Mouse (Mus musculus) thymus, adult 2 months (tissue): Measurements from ENCODE around the gene Mgat3. TPM values are rescaled to one million over a fixed set of nuclear protein-coding genes. Genes with fewer than 3 reads are reported as not detected.

Experiments used
- DNase-seq: peaks from one replicate; pipeline ENCODE4 v3.0.0; 2021
- H3K27ac ChIP-seq: fragments of 200-500 bp; 2 replicates; pipeline ENCODE4 v1.5.1; 2012; ENCODE audit warnings: low read length, control low read depth; ENCODE audit not compliant: control insufficient read depth, insufficient read depth
- H3K27me3 ChIP-seq: fragments of 200-500 bp; 2 replicates; pipeline ENCODE4 v1.6.1; 2012; ENCODE audit warnings: mild to moderate bottlenecking, low read length, moderate library complexity, mixed read lengths; ENCODE audit not compliant: control insufficient read depth, insufficient read depth
- H3K36me3 ChIP-seq: fragments of 200-500 bp; 2 replicates; pipeline ENCODE4 v1.6.1; 2012; ENCODE audit warnings: mild to moderate bottlenecking, low read length, moderate library complexity; ENCODE audit not compliant: control insufficient read depth, insufficient read depth
- H3K4me1 ChIP-seq: fragments of 200-500 bp; replicated peaks from 2 replicates; pipeline ENCODE4 v1.6.1; 2012; ENCODE audit warnings: low read length; ENCODE audit not compliant: control insufficient read depth, insufficient read depth
- H3K4me3 ChIP-seq: fragments of 200-500 bp; 2 replicates; pipeline ENCODE4 v1.5.1; 2012; ENCODE audit warnings: mild to moderate bottlenecking, low read length, control low read depth, moderate library complexity; ENCODE audit not compliant: control insufficient read depth, insufficient read depth
- CTCF ChIP-seq: fragments of 200-500 bp; IDR thresholded peaks from 2 replicates; pipeline ENCODE4 v1.5.1; 2012; ENCODE audit warnings: mild to moderate bottlenecking, control low read depth, low read length, moderate library complexity, borderline replicate concordance; ENCODE audit not compliant: control insufficient read depth, poor library complexity, insufficient read depth; ENCODE audit errors: extremely low read depth
- POLR2A ChIP-seq: fragments of 200-500 bp; IDR thresholded peaks from 2 replicates; pipeline ENCODE4 v1.6.1; 2012; ENCODE audit warnings: mild to moderate bottlenecking, low read length, control low read depth, moderate library complexity; ENCODE audit not compliant: control insufficient read depth, poor library complexity, insufficient read depth; ENCODE audit errors: extremely low read depth
- WGBS: fragments of 180-500 bp; shearing (Covaris S2); methylation state at CpG from one replicate; pipeline ENCODE4 v1.1.7; 2018; 5-methylcytosine and 5-hydroxymethylcytosine counted together
- polyA plus RNA-seq: library from polyadenylated mRNA; depleted of rRNA; stranded (reverse); fragments of >200 nt; gene quantifications from 2 replicates; pipeline ENCODE4 v1.2.3, GENCODE M21; 2012

Mgat3 gene
- polyA plus RNA-seq, 1 experiment: 20.3 TPM

DNA sequence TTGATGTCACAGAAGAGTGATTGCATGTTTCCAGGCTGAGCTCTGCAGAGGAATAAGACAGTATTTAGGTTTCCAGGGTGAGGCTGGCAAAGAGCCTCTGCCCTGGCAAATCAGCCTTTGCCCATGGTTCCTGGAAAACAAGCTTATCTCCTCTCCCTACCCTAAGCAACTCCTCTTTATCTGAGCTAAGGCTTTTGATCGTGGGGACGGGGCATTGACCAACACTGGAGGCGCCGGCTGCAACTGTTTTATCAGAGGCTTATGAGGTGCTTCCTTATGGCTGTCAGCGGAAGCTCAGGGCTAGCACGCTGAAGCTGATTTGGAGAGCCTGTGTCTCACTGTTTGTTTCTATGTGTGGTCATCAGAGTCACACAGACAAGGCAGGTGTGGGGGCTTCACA, 77.1 kb downstream of the Mgat3 start:
- no peaks in the 10 kb centered on the region for H3K27me3 ChIP-seq
- no peak overlapping the region for H3K4me3 ChIP-seq
- H3K4me1 ChIP-seq: peaks cover 5% of the 10 kb centered on the region
- WGBS: over 99% methylated on average over 6 of the region's 6 CpGs
- H3K27ac ChIP-seq: no peak overlapping the region
- TF ChIP-seq CTCF: no peak
- TF ChIP-seq POLR2A: no peak
- peaks cover 51% of the 10 kb centered on the region for H3K36me3 ChIP-seq
- DNase-seq: no peak

- WGBS: 90% methylated on average over 2 of the region's 2 CpGs
- no peak for DNase-seq
Observed at GRCm38 (mm10) chr15:80253530-80253929, 80.0 kb downstream of the Mgat3 start.

DNA sequence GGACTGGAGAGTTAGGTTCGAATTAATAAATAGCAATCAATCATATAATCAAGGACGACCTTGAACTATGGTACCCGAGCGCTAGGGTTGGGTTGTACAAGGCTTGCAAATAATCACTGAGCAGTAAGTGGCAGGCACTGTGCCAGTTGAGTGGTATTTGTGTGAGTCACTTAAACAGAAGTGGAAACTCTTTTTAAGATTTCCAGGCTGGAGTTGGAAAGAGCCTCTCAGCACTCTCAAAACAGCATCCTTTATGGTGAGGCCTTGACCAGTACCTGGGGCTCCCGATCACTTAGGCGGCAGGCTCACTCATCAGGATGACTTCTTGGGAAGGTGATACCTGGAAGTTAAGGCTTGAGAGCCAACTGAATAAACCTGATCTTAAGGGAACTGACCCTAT, 80.7 kb downstream of the Mgat3 start:
- peaks cover 36% of the 10 kb centered on the region for H3K36me3 ChIP-seq
- WGBS: 80% methylated on average over 6 of the region's 6 CpGs
- no peak for DNase-seq
- TF ChIP-seq POLR2A: no peak
- no peak for TF ChIP-seq CTCF
- peak overlapping the region; percentile 74 for H3K27ac ChIP-seq
- peaks cover 17% of the 10 kb centered on the region for H3K4me1 ChIP-seq
- peak overlapping the region; percentile 55 for H3K4me3 ChIP-seq
- H3K27me3 ChIP-seq: no peaks in the 10 kb centered on the region

More at GRCm38 (mm10) chr15:80253530-80253929, 80.0 kb downstream of the Mgat3 start:
- Histone ChIP-seq H3K36me3 (peaks cover 43% of the 10 kb centered on the region), H3K27ac (no peak overlapping the region), H3K27me3 (no peaks in the 10 kb centered on the region), H3K4me1 (peaks cover 17% of the 10 kb centered on the region), H3K4me3 (no peak overlapping the region)
- TF ChIP-seq POLR2A (no peak), CTCF (no peak)

GRCm38 (mm10) chr15:80254847-80255645, 81.5 kb downstream of the Mgat3 start, which contains the start of gene Atf4:
Atf4 (plus strand) TSS chr15:80255184.
- DNase-seq: peak; percentile 95
- H3K36me3 ChIP-seq: peaks cover 27% of the 10 kb centered on the region
- no peaks in the 10 kb centered on the region for H3K27me3 ChIP-seq
- peaks cover 17% of the 10 kb centered on the region for H3K4me1 ChIP-seq
- under 1% methylated on average over 62 of the region's 62 CpGs for WGBS
- peak within 1 kb of the TSS; percentile 88 for H3K4me3 ChIP-seq
- TF ChIP-seq POLR2A: peak; percentile 97
- TF ChIP-seq CTCF: 0 out of 2 replicates have a peak, but pooled peaks have one; percentile 34
- peak within 1 kb of the TSS; percentile 83 for H3K27ac ChIP-seq

- peak; percentile 48 for DNase-seq
- under 1% methylated on average over 51 of the region's 51 CpGs for WGBS
- TF ChIP-seq POLR2A (no peak), CTCF (no peak)
- Histone ChIP-seq H3K4me3 (peak overlapping the region; percentile 88), H3K36me3 (peaks cover 23% of the 10 kb centered on the region), H3K27ac (peak overlapping the region; percentile 45), H3K27me3 (no peaks in the 10 kb centered on the region), H3K4me1 (peaks cover 17% of the 10 kb centered on the region)
Observed at GRCm38 (mm10) chr15:80255646-80256121, 82.2 kb downstream of the Mgat3 start.

DNA sequence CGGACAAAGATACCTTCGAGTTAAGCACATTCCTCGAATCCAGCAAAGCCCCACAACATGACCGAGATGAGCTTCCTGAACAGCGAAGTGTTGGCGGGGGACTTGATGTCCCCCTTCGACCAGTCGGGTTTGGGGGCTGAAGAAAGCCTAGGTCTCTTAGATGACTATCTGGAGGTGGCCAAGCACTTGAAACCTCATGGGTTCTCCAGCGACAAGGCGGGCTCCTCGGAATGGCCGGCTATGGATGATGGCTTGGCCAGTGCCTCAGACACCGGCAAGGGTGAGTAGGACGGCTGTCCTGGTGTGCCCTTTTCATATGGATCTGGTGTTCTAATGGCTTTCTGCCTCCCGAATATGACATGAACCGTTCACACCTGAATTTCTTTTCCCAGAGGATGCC, 82.7 kb downstream of the Mgat3 start:
- DNase-seq: no peak
- TF ChIP-seq CTCF (no peak), POLR2A (no peak)
- Histone ChIP-seq H3K4me1 (peaks cover 17% of the 10 kb centered on the region), H3K36me3 (peaks cover 17% of the 10 kb centered on the region), H3K4me3 (peak overlapping the region; percentile 88), H3K27me3 (no peaks in the 10 kb centered on the region), H3K27ac (no peak overlapping the region)
- 17% methylated on average over 16 of the region's 16 CpGs for WGBS
